Mouse (Mus musculus) bone marrow macrophage, adult 2 months (primary cell): ENCODE data around the gene Usp32. TPM values are rescaled to one million over a fixed set of nuclear protein-coding genes. Genes with fewer than 3 reads are reported as not detected.

Source experiments
- H3K27ac ChIP-seq: 2 replicates; pipeline ENCODE4 v1.5.1; 2012; ENCODE audit warnings: low read depth, low read length; ENCODE audit not compliant: insufficient read depth
- H3K4me1 ChIP-seq: 2 replicates; pipeline ENCODE4 v1.6.1; 2012; ENCODE audit warnings: low read length; ENCODE audit not compliant: control insufficient read depth, insufficient read depth
- H3K4me3 ChIP-seq: 2 replicates; pipeline ENCODE4 v1.5.1; 2012; ENCODE audit warnings: mild to moderate bottlenecking, low read length, moderate library complexity; ENCODE audit not compliant: insufficient read depth
- CTCF ChIP-seq: IDR thresholded peaks from 2 replicates; pipeline ENCODE4 v1.5.1; 2012; ENCODE audit warnings: low read depth, mild to moderate bottlenecking, low read length, moderate library complexity
- POLR2A ChIP-seq: IDR thresholded peaks from 2 replicates; pipeline ENCODE4 v1.6.1; 2012; ENCODE audit warnings: mild to moderate bottlenecking, low read depth, low read length, borderline replicate concordance
- polyA plus RNA-seq: library from polyadenylated mRNA; stranded (reverse); fragments of >200 nt; gene quantifications from 2 replicates; pipeline ENCODE4 v1.2.4, GENCODE M21; 2012; ENCODE audit not compliant: missing spikeins, insufficient read depth, insufficient read length

Gene Usp32
- polyA plus RNA-seq, 1 experiment, result 35.1 TPM

DNA sequence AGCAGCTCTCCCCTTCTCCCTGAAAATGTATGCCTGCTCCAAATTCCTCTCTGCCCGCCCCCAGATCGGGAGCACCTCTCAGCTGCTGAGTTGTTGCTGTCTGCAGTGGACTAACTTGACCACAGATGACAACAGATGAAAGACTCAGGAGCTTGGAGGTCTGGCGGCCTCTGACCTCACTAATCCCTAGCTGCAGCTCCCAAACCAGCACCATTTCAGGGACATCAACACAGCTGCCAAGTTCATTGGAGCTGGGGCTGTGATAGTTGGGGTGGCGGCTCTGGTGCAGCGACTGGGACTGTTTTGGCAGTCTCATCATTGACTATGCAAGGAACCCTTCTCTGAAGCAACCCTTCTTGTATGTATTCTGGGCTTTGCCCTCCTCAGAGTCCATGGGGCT is 44.8 kb downstream of the Usp32 start:
- H3K4me3 ChIP-seq, result no peak overlapping the region
- no peaks in the 10 kb centered on the region for H3K4me1 ChIP-seq
- no peak for TF ChIP-seq CTCF
- TF ChIP-seq POLR2A, result no peak
- no peak overlapping the region for H3K27ac ChIP-seq

- H3K27ac ChIP-seq, result no peak overlapping the region
- TF ChIP-seq POLR2A (no peak), CTCF (no peak)
- no peak overlapping the region for H3K4me3 ChIP-seq
- no peaks in the 10 kb centered on the region for H3K4me1 ChIP-seq
Measured at GRCm38 (mm10) chr11:85086253-85086652, 53.7 kb downstream of the Usp32 start.

- TF ChIP-seq POLR2A (no peak), CTCF (no peak)
- no peaks in the 10 kb centered on the region for H3K4me1 ChIP-seq
Measured at GRCm38 (mm10) chr11:85067871-85068270, 72.1 kb downstream of the Usp32 start.

GRCm38 (mm10) chr11:85058562-85058961 is 81.4 kb downstream of the Usp32 start:
- Histone ChIP-seq H3K27ac (no peak overlapping the region), H3K4me3 (no peak overlapping the region), H3K4me1 (no peaks in the 10 kb centered on the region)
- TF ChIP-seq POLR2A (no peak), CTCF (no peak)

More at GRCm38 (mm10) chr11:85067871-85068270, 72.1 kb downstream of the Usp32 start:
- Histone ChIP-seq H3K27ac (no peak overlapping the region), H3K4me3 (no peak overlapping the region)

DNA sequence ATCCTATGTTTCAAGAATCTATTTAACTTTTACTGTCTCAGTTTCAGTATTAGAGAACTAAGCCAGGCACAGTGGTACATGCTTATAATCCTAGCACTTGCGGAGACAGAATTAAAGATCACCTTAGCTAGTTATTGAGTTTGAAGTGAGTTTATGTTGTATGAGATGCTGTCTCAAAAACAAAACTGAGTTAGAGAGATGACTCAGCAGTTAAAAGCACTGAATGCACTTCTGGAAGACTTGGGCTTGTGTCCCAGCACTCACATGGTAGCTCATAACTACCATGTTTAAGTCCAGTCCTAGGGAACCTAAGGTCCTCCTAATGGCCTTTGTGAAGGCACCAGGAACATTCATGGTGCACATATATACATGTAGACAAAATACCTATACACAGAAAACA is 82.4 kb downstream of the Usp32 start:
- Histone ChIP-seq H3K4me1 (no peaks in the 10 kb centered on the region), H3K4me3 (no peak overlapping the region), H3K27ac (no peak overlapping the region)
- no peak for TF ChIP-seq CTCF

- Histone ChIP-seq H3K4me3 (no peak overlapping the region), H3K27ac (no peak overlapping the region), H3K4me1 (no peaks in the 10 kb centered on the region)
- TF ChIP-seq POLR2A, result no peak
- TF ChIP-seq CTCF, result no peak
Measured at GRCm38 (mm10) chr11:85056901-85057300, 83.1 kb downstream of the Usp32 start.

DNA sequence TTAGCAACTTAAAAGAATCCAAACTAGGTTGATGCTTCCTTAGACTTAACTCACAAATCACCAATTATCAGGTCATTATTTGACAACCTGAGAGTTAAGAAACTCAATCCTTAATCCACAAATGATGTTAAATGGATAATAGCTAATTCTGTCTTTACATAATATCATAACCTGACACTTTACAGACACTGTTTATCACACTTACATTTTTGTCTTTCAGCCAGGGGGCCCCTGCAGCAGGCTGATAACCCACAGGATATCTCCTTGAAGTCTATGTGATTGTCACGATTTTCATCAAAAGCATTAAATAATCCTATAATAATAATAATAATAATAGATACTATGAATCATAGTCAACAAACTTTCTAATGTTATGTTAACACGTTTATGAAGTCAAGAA is 84.4 kb downstream of the Usp32 start:
- Histone ChIP-seq H3K4me1 (no peaks in the 10 kb centered on the region), H3K4me3 (no peak overlapping the region), H3K27ac (no peak overlapping the region)
- TF ChIP-seq POLR2A, result no peak
- no peak for TF ChIP-seq CTCF

DNA sequence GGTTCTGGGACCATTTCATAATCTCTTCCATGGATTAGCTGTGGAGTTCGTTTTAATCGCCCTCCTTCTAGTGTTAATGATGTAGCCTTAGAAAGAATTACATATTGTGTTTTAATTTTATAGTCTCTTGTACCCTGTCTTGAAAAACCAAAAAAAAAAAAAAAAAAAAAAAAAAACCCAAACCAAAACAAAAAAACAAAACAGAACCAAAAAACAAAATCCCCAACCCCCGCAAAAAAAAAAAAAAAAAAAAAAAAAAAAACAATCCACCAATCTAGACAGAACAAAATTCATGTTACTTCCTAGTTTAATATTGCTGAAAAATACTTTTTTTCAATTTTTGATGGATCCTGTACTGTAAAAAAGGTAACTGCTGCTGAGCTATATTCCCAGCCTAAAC is 100.7 kb downstream of the Usp32 start:
- H3K4me1 ChIP-seq, result no peaks in the 10 kb centered on the region
- no peak overlapping the region for H3K27ac ChIP-seq
- no peak overlapping the region for H3K4me3 ChIP-seq
- no peak for TF ChIP-seq POLR2A
- no peak for TF ChIP-seq CTCF

- Histone ChIP-seq H3K4me3 (no peak overlapping the region), H3K27ac (no peak overlapping the region)
- TF ChIP-seq CTCF (no peak), POLR2A (no peak)
Measured at GRCm38 (mm10) chr11:85013121-85013520, 126.8 kb downstream of the Usp32 start.

GRCm38 (mm10) chr11:85003566-85003965 is 136.4 kb downstream of the Usp32 start:
- no peak for TF ChIP-seq CTCF
- TF ChIP-seq POLR2A, result no peak
- Histone ChIP-seq H3K27ac (peak overlapping the region; percentile 45), H3K4me1 (peaks cover 11% of the 10 kb centered on the region), H3K4me3 (no peak overlapping the region)

More at GRCm38 (mm10) chr11:85013121-85013520, 126.8 kb downstream of the Usp32 start:
- no peaks in the 10 kb centered on the region for H3K4me1 ChIP-seq

- no peak overlapping the region for H3K4me3 ChIP-seq
- H3K4me1 ChIP-seq, result peaks cover 16% of the 10 kb centered on the region
- no peak overlapping the region for H3K27ac ChIP-seq
- TF ChIP-seq POLR2A (no peak), CTCF (no peak)
Measured at GRCm38 (mm10) chr11:84995241-84995640, 144.7 kb downstream of the Usp32 start.
